ENCODE assay signal across 18 mouse cellular contexts in the genomic region with DNA sequence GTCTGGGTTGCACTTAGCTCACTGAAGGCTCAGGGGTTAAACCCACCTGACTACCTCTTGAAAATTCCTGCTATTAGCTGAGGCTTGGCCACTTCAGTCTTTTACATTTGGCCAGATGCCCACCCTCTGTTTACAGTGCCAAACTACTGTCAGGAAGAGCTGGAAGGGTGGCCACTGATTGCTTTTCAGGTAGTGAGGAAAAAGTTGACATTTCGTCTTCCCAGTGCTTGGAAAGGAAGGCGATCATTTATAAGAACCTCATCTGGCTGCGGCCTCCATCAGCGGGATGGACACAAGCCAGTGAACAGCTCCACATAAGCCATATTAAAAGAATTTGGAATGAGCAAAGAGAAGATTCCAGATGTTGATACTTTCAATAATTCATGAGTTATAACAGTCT.
A peak's percentile ranks its signal among the peaks of the same experiment; 100 is the strongest.
DNase-seq lines count a peak whose midpoint lies in the region; ATAC-seq and TF ChIP-seq lines count a peak whose summit lies in the region.
"Had no signal": no experiment of that assay in that cellular context is flagged by ENCODE, and none has a peak within 500 bp of the region (broad histone marks: within the 10 kb centered on the region; RNA-seq: fewer than 3 reads in every experiment).

No protein-coding gene starts in this region.

- TF ChIP-seq POLR2A in heart, adult 2 months (IDR thresholded peaks at IDR 0.05; ENCODE audit: insufficient read depth, low read depth, low read length): no peak
- no peak for TF ChIP-seq POLR2A in limb, embryonic 14.5 days (IDR thresholded peaks at IDR 0.05; ENCODE audit: borderline replicate concordance, extremely low read depth, insufficient read depth, insufficient read length)
- no peak for TF ChIP-seq POLR2A in brain, embryonic 14.5 days (IDR thresholded peaks at IDR 0.05; ENCODE audit: borderline replicate concordance, extremely low read depth, insufficient read depth, insufficient read length, poor library complexity, severe bottlenecking)

- WGBS in heart, adult 2 months: 54% methylated on average over 4 of the region's 4 CpGs
- 69% methylated on average over 4 of the region's 4 CpGs for WGBS in limb, embryonic 14.5 days
- 98% methylated on average over 4 of the region's 4 CpGs for WGBS in limb, embryonic 10.5 days
- WGBS in embryonic facial prominence, embryonic 14.5 days: 48% methylated on average over 4 of the region's 4 CpGs

- H3K9me3 ChIP-seq in limb, embryonic 14.5 days (ENCODE audit: control insufficient read depth, low read length): no peaks in the 10 kb centered on the region
- H3K9me3 ChIP-seq in limb, embryonic 10.5 days (replicated peaks): no peaks in the 10 kb centered on the region
- no peaks in the 10 kb centered on the region for H3K9me3 ChIP-seq in embryonic facial prominence, embryonic 14.5 days (ENCODE audit: control insufficient read depth, low read length)
- H3K9me3 ChIP-seq: embryonic facial prominence, embryonic 15.5 days; heart, embryonic 12.5 days; hindbrain, embryonic 13.5 days; intestine, embryonic 15.5 days; limb, embryonic 12.5 days; midbrain, embryonic 12.5 days had no signal

- no peaks in the 10 kb centered on the region for H3K4me1 ChIP-seq in heart, adult 2 months (ENCODE audit: control insufficient read depth, insufficient read depth, low read length)
- H3K4me1 ChIP-seq in limb, embryonic 14.5 days (ENCODE audit: control insufficient read depth, insufficient read depth, low read length): 0 out of 2 replicates have a peak, but pooled peaks cover 13% of the 10 kb centered on the region
- H3K4me1 ChIP-seq in limb, embryonic 10.5 days: peaks cover 51% of the 10 kb centered on the region
- H3K4me1 ChIP-seq in embryonic facial prominence, embryonic 14.5 days (ENCODE audit: control insufficient read depth, insufficient read depth, low read length): peaks cover 26% of the 10 kb centered on the region

- no peaks in the 10 kb centered on the region for H3K27me3 ChIP-seq in heart, adult 2 months (ENCODE audit: control insufficient read depth, insufficient read depth, low read length)
- H3K27me3 ChIP-seq in limb, embryonic 14.5 days (ENCODE audit: control insufficient read depth, insufficient read depth, low read length): no peaks in the 10 kb centered on the region
- no peaks in the 10 kb centered on the region for H3K27me3 ChIP-seq in limb, embryonic 10.5 days (ENCODE audit: low read depth, poor library complexity, severe bottlenecking)
- H3K27me3 ChIP-seq in embryonic facial prominence, embryonic 14.5 days (replicated peaks; ENCODE audit: control insufficient read depth, insufficient read depth, low read length): no peaks in the 10 kb centered on the region
- H3K27me3 ChIP-seq: embryonic facial prominence, embryonic 15.5 days; heart, embryonic 12.5 days; hindbrain, embryonic 13.5 days; intestine, embryonic 15.5 days; limb, embryonic 12.5 days; midbrain, embryonic 12.5 days had no signal

- no peak overlapping the region for H3K27ac ChIP-seq in heart, adult 2 months
- no peak overlapping the region for H3K27ac ChIP-seq in limb, embryonic 14.5 days (replicated peaks; ENCODE audit: low read depth, low read length)
- H3K27ac ChIP-seq in limb, embryonic 10.5 days: no peak overlapping the region
- no peak overlapping the region for H3K27ac ChIP-seq in embryonic facial prominence, embryonic 14.5 days (replicated peaks; ENCODE audit: low read depth, low read length)
- H3K27ac ChIP-seq: hindbrain, embryonic 13.5 days; intestine, embryonic 15.5 days; limb, embryonic 12.5 days; liver, embryonic 14.5 days; midbrain, embryonic 12.5 days had no signal

- H3K36me3 ChIP-seq in heart, adult 2 months (ENCODE audit: control insufficient read depth, insufficient read depth, low read length): no peaks in the 10 kb centered on the region
- H3K36me3 ChIP-seq in limb, embryonic 14.5 days (ENCODE audit: control insufficient read depth, insufficient read depth, low read length): no peaks in the 10 kb centered on the region; the same call in 1 of the 2 replicates
- H3K36me3 ChIP-seq in limb, embryonic 10.5 days: no peaks in the 10 kb centered on the region
- no peaks in the 10 kb centered on the region for H3K36me3 ChIP-seq in embryonic facial prominence, embryonic 14.5 days (ENCODE audit: control insufficient read depth, insufficient read depth, low read length)
- H3K36me3 ChIP-seq: embryonic facial prominence, embryonic 15.5 days; heart, embryonic 12.5 days; hindbrain, embryonic 13.5 days; intestine, embryonic 15.5 days; limb, embryonic 12.5 days; midbrain, embryonic 12.5 days had no signal

- H3K9ac ChIP-seq in heart, adult 2 months (ENCODE audit: low read depth, low read length): no peak overlapping the region
- H3K9ac ChIP-seq in limb, embryonic 14.5 days (ENCODE audit: low read depth, low read length, severe bottlenecking): no peak overlapping the region
- no peak overlapping the region for H3K9ac ChIP-seq in embryonic facial prominence, embryonic 14.5 days (ENCODE audit: low read depth, low read length)
- H3K9ac ChIP-seq: embryonic facial prominence, embryonic 15.5 days; heart, embryonic 12.5 days; hindbrain, embryonic 13.5 days; intestine, embryonic 15.5 days; limb, embryonic 12.5 days; liver, embryonic 14.5 days; midbrain, embryonic 12.5 days had no signal

- peak; percentile 90 for DNase-seq in heart, adult 11 months
- no peak for DNase-seq in heart, adult 2 months
- DNase-seq in limb, embryonic 14.5 days (ENCODE audit: low spot score): peak; percentile 52
- DNase-seq in limb, embryonic 10.5 days (ENCODE audit: low spot score): no peak
- peak; percentile 17 for DNase-seq in brain, embryonic 14.5 days (ENCODE audit: low read depth)
- peak; percentile 80 for DNase-seq in embryonic facial prominence, embryonic 14.5 days (ENCODE audit: low spot score)
- DNase-seq in retina, postnatal 1 day: no peak
- DNase-seq: adrenal gland, adult 8-10 months; cerebellum, adult 8-10 months; thymus, postnatal 25 days had no signal

- no peak overlapping the region for H3K4me2 ChIP-seq in limb, embryonic 14.5 days (replicated peaks; ENCODE audit: low read depth, low read length, severe bottlenecking)
- no peak overlapping the region for H3K4me2 ChIP-seq in embryonic facial prominence, embryonic 14.5 days (ENCODE audit: low read depth, low read length)
- H3K4me2 ChIP-seq: embryonic facial prominence, embryonic 15.5 days; heart, embryonic 12.5 days; hindbrain, embryonic 13.5 days; intestine, embryonic 15.5 days; limb, embryonic 12.5 days; midbrain, embryonic 12.5 days had no signal

- intact Hi-C loops in heart, adult 2 months (cut with DNase I): no loop called here

- no peak for TF ChIP-seq EP300 in heart, adult 2 months (IDR thresholded peaks at IDR 0.05; ENCODE audit: insufficient read depth, low read depth, low read length)

- no peak for ATAC-seq in limb, embryonic 14.5 days (ENCODE audit: low FRiP score, low read depth)
- peak; percentile 31; the same call in 1 of the 2 replicates for ATAC-seq in embryonic facial prominence, embryonic 14.5 days (ENCODE audit: low read depth)
- ATAC-seq: forebrain, embryonic 16.5 days; intestine, embryonic 15.5 days had no signal

- no peaks in the 10 kb centered on the region for H3K79me2 ChIP-seq in heart, adult 2 months (replicated peaks; ENCODE audit: control insufficient read depth, insufficient read depth, low read length)

- TF ChIP-seq CTCF in heart, adult 2 months (IDR thresholded peaks at IDR 0.05): no peak
- no peak for TF ChIP-seq CTCF in brain, embryonic 14.5 days (IDR thresholded peaks at IDR 0.05; ENCODE audit: borderline replicate concordance, extremely low read depth, insufficient read depth, insufficient read length)

- H3K4me3 ChIP-seq in heart, adult 2 months: no peak overlapping the region
- H3K4me3 ChIP-seq in limb, embryonic 14.5 days (replicated peaks; ENCODE audit: low read length): no peak overlapping the region
- H3K4me3 ChIP-seq in limb, embryonic 10.5 days: no peak overlapping the region
- H3K4me3 ChIP-seq in embryonic facial prominence, embryonic 14.5 days (ENCODE audit: low read depth, low read length): no peak overlapping the region
- H3K4me3 ChIP-seq: embryonic facial prominence, embryonic 15.5 days; heart, embryonic 12.5 days; hindbrain, embryonic 13.5 days; intestine, embryonic 15.5 days; limb, embryonic 12.5 days; midbrain, embryonic 12.5 days had no signal

Comparison
In these comparisons a context has a peak if more than half of its experiments do, and no peak if none do; other contexts are left out.
1. DNase-seq: peak in heart, adult 11 months (single experiment), limb, embryonic 14.5 days (single experiment), brain, embryonic 14.5 days (single experiment) and embryonic facial prominence, embryonic 14.5 days (single experiment); none in heart, adult 2 months (0 of 2), limb, embryonic 10.5 days (single experiment) and retina, postnatal 1 day (single experiment).